Mouse (Mus musculus) cerebellum, postnatal 4 days (tissue): Measurements from ENCODE around the gene Mfn2.

Source experiments
- DNase-seq, 2 experiments: peaks; one replicate each; pipeline ENCODE4 v3.0.0; 2022; ENCODE audit warnings: low spot score in 2 of 2, mixed read lengths in 1 of 2

The Mfn2 gene

DNA sequence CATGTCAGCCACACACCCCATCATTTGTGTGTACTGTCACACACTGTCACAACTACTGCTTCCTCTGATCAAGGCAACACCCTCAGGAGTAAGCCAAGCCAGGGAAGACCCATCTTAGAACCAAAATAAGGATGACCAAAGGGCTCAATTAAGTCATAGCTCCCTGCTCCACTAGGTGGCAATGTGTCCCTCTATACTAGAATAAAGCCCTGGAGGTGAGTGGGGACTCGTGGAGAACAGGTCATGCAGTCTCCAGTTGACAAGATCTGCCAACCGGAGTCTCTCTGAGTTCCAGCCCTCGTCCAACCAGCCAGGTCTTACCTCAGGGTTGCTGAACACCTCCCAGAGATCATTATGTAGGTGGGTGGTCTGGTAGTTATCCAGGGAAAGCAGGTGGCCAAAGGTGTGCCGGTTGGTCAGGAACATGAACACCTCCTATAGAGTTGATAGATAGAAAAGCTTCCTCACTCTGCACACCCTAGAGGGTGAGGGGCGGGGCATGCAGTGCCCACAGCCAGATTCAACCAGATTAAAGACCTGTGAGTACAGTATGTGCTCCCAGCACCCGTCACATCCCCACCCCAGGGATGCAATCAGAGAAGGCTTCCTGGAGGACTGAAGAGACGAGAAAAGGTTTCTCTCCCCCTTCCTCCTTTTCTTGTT is 14.1 kb upstream of the Mfn2 start:
- peak in 1 of 2 experiments; percentile 45 for DNase-seq

- no peak for DNase-seq
Measured at GRCm38 (mm10) chr4:147909486-147909885, 5.0 kb upstream of the Mfn2 start.

DNA sequence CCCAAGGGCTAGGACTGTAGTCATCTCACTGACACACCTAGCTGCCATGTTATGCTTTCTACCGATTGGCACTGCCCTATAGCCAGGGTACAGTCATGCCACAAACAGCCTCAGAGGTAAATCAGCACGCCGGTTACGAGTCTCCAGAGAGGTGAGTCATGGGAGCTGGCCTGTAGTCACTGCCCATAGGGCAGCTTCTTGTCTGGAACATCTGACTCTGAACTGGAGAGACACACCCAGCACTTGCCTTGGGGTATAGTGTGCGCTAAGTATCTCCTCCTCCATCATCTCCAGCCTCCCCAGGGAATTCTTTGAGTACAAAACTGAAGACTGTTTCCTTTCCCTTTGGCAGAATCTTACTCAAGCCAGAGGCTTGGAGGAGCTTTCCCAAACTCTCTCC is 1.7 kb upstream of the Mfn2 start:
- DNase-seq, result no peak

DNA sequence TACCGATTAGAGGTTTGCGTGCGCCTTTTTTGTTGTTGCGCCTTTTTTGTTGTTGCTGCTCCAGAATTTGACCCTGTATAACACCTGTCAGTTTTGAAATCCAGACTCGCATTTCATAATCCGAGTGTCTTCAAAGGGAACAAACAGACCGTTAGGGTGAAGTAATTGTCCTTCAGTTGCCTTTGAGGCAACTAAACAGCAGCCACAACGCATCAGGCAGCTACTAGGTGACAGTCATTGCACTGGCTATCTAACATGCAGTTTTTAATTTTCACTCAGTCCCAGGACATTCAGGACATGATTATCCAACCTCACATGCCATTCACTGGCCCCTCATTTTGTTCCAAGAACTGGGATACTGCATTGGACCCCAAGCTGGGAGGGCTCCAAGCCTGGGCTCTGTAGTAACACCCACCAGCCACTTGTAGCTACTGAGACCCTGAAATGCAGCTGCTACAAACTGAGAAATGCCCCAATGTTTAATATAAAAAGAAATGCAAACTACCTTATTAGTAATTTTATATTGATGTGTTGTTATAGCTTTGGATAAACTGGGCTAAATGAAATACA is 671 bp upstream of the Mfn2 start:
- peak in 1 of 2 experiments; percentile 14 for DNase-seq

GRCm38 (mm10) chr4:147903601-147904000 is 903 bp downstream of the Mfn2 start:
- no peak for DNase-seq

DNA sequence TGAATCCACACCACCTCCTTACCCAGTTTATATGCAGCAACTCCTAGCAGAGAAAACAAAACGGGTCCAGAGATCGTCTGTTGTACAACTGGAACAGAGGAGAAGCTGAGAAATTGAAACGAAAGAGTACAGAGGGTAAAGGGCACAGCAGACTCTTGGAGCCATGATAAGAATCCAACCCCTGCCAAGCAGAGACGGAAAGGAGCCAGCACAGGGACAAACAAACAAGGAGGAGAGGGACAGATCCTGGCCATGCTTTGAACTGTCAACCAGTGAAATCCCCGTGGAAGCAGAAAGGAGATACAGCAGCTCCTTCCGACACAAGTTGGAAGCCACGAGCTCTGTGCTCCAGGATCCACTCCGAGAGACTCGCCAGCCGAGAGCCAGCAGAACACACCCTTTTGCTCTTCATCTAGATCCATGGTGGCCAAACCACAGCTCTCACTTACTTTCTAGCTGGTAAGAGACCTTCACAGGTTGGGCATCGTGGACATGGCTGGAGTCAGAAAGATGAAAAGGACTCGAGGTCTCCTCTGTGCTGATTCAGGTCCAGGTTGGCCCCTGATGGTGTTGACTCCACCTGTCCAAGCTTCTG is 1.5 kb downstream of the Mfn2 start:
- DNase-seq, result no peak

DNA sequence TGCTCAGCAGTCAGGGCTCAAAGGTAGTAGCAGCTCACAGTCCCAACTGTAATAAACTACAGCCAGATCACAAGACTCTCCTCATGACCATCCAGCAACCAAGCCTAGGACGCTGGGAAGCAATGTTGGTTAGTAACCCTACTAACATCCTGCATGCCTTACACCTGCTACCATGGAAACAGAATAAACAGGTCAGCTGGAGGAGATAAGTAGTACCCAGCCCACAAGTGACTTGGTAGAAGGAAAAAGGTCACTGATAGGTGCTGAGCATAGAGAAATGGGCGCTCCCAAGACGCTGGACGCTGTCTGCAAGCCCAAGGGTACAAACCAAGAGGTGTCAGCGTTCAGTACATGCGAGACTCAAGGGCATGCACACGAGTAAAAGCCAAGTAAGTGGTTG is 4.1 kb downstream of the Mfn2 start:
- no peak for DNase-seq

- DNase-seq, result no peak
Measured at GRCm38 (mm10) chr4:147897348-147897747, 7.2 kb downstream of the Mfn2 start.

- no peak for DNase-seq
Measured at GRCm38 (mm10) chr4:147896411-147896810, 8.1 kb downstream of the Mfn2 start.

DNA sequence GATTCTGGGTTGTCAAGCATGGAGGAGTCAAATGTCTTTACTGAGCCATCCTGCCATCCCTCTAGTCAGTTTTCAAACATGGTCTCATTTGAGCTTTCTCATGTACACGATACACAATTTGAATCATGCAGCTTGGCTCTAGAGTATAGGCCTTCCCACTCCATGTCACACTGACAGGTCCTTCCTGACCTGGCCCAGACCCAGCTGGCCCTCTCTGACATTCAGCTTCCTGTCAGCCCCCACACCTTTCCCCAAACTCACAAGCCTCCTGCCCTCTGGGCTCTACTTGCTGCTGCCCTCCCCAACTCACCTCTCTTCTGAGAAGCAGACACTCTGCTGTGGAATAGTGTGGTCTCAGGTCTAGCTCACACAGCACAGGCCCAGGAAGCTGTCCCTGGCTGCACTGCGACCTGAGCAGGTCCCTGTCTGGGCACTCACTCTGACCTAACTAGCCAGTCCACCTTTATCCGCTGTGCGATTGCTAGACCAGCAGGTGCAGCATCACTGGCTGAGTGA is 8.6 kb downstream of the Mfn2 start:
- no peak for DNase-seq

GRCm38 (mm10) chr4:147890341-147890740 is 14.2 kb downstream of the Mfn2 start:
- DNase-seq, result no peak

DNA sequence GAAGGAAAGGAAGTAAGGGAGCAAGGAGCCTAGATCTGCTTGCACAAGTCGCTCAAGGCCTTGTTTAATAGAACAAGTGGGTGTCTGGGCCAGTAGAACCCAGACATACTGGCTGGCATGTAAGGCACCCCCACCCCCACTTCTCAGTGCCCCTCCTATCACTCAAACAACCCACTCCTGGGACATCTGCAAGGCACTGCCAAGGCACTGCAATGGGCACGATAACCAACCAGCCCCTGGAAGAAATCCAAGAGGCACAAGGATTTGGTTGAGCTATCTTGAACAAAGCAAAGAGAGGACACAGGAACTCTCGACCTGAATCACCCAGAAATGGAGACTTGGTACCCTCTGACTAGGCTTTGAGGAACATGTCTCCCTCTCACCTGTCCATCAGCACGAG is 16.3 kb downstream of the Mfn2 start:
- no peak for DNase-seq

GRCm38 (mm10) chr4:147887277-147887676 is 17.2 kb downstream of the Mfn2 start:
- DNase-seq, result no peak

DNA sequence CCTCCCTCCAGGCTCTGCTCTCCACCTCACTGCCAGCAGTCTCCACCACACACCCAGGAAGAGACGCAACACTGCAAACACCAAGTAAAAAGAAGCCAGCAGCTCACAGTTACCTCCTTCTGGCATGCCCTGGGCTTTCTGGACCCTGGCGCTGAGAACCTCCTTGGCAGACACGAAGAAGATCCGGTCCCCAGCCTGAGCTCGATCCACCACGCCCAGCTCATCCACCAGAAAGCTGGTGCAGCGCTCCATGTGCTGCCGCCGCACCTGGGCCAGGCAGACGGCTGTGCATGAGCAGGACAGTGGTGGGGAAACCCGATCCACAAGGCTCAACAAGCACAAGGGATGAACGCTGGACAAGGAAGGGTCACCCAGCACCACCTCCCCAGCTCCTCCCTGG is 18.3 kb downstream of the Mfn2 start:
- no peak for DNase-seq

DNA sequence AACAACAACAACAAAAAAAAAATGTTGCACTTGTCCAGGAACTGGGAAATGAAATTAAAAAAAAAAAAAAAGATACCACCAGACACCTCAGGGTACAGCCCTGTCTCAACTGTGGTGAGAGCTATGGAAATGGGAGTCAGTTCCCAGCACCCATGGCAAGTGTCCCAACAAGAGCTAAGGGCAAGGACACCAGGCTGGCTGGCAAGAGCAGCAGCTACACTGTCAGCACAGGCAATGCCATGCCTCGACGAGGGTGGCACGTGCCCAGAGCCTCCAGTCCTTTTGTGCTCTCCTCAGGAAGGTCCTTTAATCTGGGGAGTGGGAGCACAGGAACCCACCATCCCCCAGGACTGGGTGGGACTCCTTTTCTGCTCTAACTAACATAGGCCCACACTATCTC is 20.4 kb downstream of the Mfn2 start:
- DNase-seq, result no peak

- DNase-seq, result no peak
Measured at GRCm38 (mm10) chr4:147883041-147883440, 21.5 kb downstream of the Mfn2 start.

DNA sequence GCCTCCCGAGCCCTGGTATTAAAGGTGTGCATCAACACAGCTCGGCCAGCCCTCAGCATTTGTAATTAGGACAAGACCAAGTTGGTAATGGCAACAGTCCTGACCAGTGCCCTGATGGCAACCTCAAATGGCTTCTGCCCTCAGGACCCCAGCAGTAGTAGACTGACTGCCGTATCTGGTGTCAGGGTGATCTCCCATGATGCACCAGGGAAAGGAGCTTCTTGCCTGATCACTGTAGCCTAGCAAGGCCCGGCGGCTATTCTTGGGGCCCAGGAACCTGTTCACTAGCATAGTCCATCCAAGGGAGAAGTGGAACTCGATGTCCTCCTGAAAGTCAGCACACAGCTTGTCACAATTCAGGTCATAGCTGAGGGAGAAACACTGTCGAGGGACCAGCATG is 22.7 kb downstream of the Mfn2 start:
- DNase-seq, result no peak

DNA sequence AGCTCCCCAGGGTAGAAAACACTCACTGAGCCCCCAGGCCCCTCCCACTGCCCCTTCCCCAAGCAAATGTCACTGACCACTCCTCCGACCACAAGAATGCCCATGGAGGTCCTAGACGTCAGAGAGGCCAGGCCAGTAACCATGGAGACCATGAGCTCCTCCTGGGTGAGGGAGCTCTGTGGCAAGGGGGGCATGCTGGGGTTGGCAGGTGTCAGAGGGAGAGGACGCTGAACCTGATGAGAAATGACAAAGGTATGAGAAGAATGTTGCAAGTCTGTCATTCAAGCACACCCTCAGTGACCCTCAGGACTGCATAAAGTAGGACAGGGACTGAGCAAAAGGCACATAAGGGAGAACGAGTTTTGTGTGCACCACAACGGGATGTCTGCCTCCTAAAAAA is 24.6 kb downstream of the Mfn2 start:
- no peak for DNase-seq

GRCm38 (mm10) chr4:147879456-147879855 is 25.0 kb downstream of the Mfn2 start:
- DNase-seq, result no peak

DNA sequence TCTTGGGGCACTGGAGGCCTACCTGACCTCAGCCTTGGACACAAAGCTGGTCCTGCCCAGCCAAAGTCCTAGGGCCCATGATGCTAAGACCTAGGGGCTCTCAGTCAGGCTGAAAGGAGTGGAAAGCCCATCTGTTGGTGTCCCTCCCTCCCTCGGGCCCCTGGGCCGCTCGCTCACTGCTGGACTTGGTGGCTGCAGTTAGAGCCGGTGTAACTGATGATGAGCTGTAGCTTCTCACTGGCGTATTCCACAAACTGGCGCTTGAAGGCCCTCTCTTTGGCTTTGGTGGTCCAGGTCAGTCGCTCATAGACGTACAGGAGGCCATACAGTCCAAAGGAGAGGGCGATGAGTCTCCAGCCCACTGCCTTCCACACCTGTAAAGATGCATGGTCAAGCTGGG is 26.0 kb downstream of the Mfn2 start:
- no peak for DNase-seq

DNA sequence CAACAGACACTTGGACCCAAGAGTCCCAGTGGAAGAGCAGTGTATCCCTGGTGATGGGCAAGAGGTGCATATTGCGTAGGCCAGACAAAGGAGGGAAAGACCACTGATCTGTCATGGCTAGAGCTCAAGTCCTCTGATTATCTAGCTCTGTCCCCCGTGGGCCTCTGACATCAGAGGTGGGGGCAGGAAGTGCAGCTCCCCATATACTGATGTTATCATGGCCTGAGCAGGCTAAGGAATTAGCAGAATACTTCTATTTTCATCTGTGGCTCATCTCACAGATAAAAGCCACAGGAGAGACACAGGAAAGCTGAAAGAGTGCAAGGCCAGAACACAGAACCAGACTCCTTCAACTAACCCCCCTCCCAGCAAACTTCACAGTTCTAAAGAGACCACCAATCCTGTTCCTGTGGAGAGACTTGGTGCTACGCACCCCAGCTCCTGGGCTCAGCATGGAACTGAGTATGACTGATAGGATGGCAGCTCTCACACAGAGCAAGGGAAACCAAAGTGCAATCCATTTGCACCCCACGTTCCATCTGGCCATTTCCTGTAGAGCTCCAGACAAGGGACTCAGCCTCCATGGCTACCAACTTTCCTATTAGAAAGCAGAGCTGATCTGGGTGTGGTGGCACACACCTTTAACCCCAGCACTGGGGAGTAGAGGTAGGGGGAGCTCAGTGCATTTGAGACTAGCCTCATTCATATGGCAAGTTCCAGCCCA is 28.5 kb downstream of the Mfn2 start:
- no peak for DNase-seq

DNA sequence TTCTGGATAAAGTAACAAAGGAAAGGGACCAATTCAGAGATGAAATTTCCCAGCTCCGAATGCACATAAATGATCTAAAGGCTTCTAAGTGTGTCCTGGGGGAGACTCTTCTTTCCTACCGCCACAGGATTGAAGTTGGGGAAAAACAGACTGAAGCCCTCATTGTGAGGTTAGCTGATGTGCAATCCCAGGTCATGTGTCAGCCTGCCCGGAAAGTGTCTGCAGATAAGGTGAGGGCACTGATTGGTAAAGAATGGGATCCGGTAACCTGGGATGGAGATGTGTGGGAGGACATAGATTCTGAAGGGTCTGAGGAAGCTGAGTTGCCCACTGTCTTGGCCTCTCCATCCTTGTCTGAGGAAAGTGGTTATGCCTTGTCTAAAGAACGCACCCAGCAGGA is 35.3 kb downstream of the Mfn2 start:
- no peak for DNase-seq
